Mouse (Mus musculus): ENCODE data around the gene Cped1.
A peak's percentile ranks its signal among the peaks of the same experiment; 100 is the strongest.
"Not testable (repeated sequence)": the region's sequence is repeated elsewhere in the genome, so short reads cannot be mapped to it uniquely, and the experiment has no call there.

The Cped1 gene

GRCm38 (mm10) chr6:22026358-22026673, 40.6 kb downstream of the Cped1 start:
- DNase-seq (ENCODE audit: low read depth, low spot score), result no peak

DNA sequence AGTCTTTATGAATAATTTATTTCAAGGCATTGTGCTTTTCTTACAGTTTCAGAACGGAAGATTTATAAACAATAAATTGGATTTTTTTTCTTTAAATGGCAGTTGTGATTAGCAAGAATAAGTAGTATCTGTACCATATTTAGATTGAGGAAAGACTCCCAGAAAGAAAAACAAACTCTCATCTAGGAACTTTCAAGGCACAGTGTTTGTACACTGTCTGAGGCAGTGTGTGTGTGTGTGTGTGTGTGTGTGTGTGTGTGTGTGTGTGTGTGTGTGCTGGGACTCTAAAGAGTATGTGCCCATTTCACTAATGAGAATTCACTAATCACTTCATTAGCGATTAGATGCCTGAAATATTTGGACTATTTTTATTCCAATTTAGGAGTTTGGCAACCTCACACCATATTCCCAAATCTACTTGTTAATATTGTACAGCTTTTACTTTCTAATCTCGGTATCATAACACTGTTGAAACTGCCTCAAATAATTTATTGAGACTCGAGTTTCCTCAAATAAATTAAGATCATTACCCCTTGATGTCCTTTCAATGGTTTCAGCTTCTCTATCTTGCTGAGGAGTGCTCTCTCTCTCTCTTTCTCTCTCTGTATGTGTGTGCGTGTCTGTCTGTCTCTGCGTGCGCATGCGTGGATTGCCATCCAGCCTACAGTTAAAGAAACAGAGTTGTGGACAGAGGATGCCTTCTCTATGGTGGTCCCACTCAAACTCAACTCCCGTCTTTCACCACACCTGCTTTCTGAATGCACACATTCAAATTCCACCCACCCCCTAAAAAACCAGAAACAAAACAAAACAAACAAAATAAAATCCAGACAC, 41.3 kb downstream of the Cped1 start:
- no peak for DNase-seq (ENCODE audit: low read depth, low spot score)

DNA sequence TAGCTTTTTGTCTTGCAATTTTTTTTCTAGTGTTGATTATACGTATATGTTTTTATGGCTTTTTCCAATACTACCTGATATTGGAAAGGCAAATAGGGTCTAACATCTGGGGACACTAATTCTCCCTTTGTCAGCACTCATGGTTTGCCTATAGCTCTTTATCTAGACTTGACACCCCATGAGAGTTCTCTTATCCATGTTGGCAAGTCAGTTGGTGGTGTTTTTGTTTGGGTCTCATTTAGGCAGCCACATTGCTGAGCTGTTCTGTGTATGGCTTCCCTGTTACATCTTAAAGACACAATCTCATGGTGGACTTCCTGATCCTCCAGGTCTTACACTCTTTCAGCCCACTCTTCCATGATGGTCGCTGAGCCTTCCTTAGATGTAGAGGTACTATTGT, 42.1 kb downstream of the Cped1 start:
- no peak for DNase-seq (ENCODE audit: low read depth, low spot score)

DNA sequence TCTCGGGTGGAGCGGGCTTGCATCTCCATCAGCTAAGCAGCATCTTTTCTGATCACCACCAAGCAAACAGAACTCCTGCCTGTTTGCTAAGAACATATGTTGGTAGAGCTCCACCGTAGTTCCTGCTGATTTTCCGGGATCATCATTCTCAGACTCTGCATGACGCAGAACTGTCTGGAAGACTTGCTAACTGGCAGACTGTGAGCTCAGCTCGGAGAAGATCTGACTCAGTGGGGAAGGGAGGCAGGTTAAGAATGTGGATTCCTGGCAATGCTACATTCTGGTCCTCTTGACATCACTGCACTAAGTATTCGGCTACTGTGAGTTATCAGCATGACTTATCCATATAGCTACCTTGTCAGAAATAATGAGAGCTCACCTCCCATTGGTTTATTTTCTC, 44.7 kb downstream of the Cped1 start:
- DNase-seq (ENCODE audit: low read depth, low spot score), result no peak

DNA sequence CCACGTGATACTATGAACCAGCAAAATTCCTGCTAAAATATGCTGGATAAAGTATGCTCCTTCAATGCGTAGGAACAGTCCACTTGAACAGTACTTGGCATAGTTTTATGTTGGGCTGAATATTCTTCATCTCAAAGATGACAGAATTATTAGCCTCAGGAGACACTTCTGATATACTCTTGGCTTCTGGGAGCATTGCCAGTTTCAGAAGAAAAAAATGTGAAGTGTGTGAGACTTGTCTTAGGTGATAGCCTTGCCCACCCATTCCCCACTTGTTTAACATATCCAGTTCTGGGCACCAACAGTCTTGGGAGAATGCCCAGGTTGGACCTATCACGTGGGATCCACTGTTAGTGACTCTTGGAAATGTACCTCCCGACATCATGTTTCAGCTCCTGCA, 47.5 kb downstream of the Cped1 start:
- no peak for DNase-seq (ENCODE audit: low read depth, low spot score)

GRCm38 (mm10) chr6:22035408-22035807, 49.7 kb downstream of the Cped1 start:
- no peak for DNase-seq (ENCODE audit: low read depth, low spot score)

DNA sequence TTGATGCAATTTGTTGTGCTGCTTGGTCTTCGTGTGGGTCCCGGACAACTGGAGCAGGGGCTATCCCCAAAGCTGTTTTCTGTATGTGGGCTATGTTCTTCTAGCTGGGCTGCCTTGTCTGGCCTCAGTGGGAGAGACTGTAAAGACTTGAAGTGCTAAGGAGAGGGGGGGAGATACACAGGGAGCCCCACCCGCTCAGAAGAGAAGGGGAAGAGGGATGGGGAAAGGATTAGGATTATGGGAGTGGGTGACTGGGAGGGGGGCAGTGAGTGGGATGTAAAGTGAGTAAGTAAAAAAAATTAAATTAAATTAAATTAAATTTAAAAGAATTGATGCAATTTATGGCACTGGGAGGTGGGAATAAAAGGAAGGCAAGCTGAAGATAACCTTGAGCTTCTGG, 50.2 kb downstream of the Cped1 start:
- DNase-seq (ENCODE audit: low read depth, low spot score), result no peak

DNA sequence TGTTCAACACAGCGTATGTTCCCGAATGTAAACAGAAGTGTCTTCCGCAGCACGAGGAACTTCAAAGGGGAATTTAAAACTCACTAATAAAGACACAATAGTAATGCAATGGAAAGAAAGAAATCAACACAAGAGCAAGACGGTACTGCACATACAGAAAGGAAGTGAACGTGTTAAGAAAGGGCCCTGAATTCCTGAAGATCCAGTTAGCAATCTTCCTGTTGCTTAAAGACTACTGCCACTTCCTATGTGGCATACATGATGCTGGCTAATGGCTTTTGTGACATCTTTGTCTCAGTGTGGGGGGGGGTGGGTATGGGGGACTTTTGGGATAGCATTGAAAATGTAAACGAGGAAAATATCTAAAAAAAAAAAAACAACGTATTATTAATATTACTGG, 50.7 kb downstream of the Cped1 start:
- no peak for DNase-seq (ENCODE audit: low read depth, low spot score)

- no peak for DNase-seq (ENCODE audit: low read depth, low spot score)
These were observed 51.2 kb downstream of the Cped1 start for GRCm38 (mm10) chr6:22036911-22037310.

DNA sequence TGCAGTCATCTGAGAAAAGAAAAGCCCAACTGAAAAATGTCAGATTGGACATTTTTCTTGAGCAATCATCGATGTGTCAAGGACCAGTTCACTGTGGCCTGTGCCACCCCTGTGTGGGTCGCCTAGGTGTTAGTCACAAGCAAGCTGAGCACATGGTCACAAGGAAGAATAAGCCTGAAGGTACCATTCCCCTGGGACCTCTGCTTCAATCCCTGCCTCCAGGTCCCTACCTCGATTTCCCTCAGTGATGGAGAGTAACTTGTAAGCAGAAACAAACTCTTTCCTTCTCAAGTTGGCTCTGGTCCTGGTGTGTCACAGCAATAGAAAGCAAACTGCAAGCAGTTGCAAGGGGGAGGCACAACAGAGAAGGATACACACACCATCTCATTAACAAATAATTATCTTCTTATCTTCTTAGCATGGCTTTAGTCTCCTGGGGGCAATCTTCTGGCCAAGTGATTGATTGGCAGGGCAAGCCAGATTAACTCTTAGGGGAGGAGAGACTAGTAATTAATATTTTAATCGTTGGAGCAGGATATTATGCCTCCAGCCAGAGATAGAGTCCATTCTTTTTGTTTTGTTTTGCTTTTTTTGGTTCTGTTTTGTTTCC, 51.8 kb downstream of the Cped1 start:
- DNase-seq (ENCODE audit: low read depth, low spot score), result peak; percentile 27

DNA sequence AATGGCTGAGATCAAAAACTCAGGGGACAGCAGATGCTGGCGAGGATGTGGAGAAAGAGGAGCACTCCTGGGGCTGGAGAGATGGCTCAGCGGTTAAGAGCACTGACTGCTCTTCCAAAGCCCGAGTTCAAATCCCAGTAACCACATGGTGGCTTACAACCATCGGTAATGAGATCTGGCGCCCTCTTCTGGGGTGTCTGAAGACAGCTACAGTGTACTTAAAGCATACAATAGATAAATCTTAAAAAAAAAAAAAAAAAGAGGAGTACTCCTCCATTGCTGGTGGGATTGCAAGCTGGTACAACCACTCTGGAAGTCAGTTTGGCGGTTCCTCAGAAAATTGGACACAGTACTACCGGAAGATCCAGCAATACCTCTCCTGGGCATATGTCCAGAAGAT, 54.0 kb downstream of the Cped1 start:
- not testable (repeated sequence) for DNase-seq (ENCODE audit: low read depth, low spot score)

- DNase-seq (ENCODE audit: low read depth, low spot score), result no peak
These were observed 59.3 kb downstream of the Cped1 start for GRCm38 (mm10) chr6:22044880-22045605.

- no peak for DNase-seq (ENCODE audit: low read depth, low spot score)
These were observed 61.4 kb downstream of the Cped1 start for GRCm38 (mm10) chr6:22047101-22047500.

DNA sequence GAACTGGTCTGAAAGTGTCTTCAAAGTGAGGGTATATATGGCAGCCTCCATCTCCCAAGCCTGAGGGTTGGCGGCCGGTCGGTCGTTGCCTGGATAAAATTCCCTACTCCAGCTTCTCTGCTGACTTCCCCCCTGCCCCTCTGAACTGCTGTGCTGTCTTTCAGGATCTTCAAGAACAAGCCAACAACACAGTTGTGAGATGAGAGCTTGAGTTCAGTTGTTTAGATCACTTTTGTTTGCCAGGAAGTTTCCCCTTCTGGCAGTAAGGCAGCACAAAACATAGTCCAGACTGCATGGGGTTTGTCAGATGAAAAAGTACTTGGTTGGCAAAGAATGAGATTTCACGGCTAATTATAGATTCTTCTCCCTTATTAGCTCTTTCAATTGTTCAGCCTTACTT, 63.4 kb downstream of the Cped1 start:
- DNase-seq (ENCODE audit: low read depth, low spot score), result no peak

DNA sequence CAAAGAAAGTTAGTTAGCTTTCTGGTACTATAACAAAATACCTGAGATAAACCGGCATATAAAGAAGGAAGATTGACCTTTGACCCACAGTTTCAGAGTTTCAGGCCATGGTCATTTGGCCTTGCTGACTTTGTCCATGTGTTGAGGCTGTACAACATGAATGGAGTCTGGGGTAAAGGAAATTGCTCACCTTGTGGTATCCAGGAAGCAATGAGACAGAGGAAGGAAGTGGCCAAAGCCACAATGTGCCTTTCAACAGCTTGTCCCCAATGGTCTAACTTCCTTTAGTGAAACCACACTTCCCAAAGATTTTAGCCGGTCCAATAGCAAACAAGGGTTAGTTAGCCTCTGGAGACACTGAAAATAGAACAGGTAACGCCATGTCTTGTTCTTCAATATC, 65.8 kb downstream of the Cped1 start:
- DNase-seq (ENCODE audit: low read depth, low spot score), result no peak

DNA sequence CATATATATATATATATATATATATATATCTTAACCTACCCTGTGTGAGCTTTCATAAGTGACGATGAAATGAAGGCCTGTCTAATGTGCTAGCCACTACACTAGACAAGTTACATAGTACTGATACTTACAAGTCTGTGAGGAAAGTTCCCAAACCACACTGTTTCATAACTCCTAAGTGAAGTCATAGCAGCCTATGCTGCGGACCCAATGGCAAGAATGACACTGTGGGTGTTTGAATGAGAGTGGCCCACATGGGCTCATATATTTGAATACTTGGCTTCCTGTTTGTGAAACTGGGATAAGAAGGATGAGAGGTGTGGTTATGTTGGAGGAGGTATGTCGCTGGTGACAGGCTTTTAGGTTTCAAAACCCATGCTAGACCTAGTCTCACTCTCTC, 67.3 kb downstream of the Cped1 start:
- DNase-seq (ENCODE audit: low read depth, low spot score), result no peak

GRCm38 (mm10) chr6:22064341-22064740, 78.6 kb downstream of the Cped1 start:
- no peak for DNase-seq (ENCODE audit: low read depth, low spot score)

- DNase-seq (ENCODE audit: low read depth, low spot score), result no peak
These were observed 85.0 kb downstream of the Cped1 start for GRCm38 (mm10) chr6:22070603-22071322.

- peak; percentile 11 for DNase-seq (ENCODE audit: low read depth, low spot score)
These were observed 85.7 kb downstream of the Cped1 start for GRCm38 (mm10) chr6:22071323-22071840.

DNA sequence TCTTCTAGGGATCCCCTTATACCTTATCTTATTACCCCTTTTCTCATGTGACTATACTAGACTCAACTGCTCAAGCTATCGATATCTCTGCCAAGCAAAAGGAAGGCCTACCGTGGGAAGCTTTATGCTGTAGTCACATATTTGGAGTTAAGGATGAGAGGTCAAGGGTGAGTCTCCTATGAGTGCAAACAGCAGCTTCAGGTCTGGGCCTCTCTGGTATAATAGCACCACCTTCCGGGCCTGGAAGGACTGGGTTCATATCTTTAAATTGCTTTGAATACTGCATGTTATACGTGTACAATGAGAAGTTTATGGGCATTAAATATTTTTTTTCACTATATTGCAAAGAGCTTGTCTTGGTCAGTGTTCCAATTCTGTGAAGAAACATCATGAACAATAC, 87.0 kb downstream of the Cped1 start:
- no peak for DNase-seq (ENCODE audit: low read depth, low spot score)

- DNase-seq (ENCODE audit: low read depth, low spot score), result no peak
These were observed 88.7 kb downstream of the Cped1 start for GRCm38 (mm10) chr6:22074232-22075083.

Measured in retina, postnatal 7 days (tissue).